Mouse (Mus musculus) G1E (cell line): ENCODE results near the gene Map4k4.

Experiments
- CTCF ChIP-seq: IDR thresholded peaks from 2 replicates; pipeline ENCODE4 v1.5.1; 2012; ENCODE audit warnings: low read depth, low read length, inconsistent platforms, mixed read lengths
- GATA1 ChIP-seq: IDR thresholded peaks from 2 replicates; pipeline ENCODE4 v1.6.1; 2012; ENCODE audit warnings: borderline replicate concordance, low read length, inconsistent platforms, mixed read lengths

DNA sequence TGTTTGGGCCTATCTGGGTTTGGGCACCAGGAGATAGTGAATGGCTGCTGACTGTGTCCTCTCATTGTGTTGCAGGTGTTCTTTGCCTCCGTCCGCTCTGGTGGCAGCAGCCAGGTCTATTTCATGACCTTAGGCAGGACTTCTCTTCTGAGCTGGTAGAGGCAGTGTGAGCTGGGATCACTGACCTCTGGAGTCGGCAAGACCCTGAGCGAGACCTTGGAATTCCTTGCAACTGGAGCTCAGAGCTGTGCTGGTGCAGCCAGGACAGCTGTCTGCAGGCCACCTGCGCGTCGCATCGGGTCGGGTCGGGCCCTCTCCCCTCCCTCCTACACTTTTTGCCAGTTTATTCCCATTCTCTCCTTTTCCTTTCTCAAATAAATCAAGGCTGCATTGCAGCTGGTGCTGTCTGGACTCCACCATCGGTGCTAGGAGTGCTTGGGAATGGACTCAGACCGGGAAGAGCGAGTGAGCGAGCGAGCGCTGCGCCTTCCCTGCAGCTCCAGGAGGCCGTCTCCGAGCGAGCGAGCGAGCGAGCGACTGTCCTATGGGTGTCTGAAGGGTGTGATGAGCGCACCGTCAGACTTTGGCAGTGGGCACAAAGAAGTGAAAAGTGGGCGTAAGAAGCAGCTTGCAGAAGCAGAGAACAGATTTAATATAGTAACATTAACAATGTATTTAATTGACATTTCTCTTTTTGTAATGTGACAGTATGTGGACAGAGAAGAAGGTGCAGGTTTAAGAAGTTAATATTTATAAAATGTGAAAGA is 124.0 kb downstream of the Map4k4 start:
- no peak for TF ChIP-seq CTCF
- TF ChIP-seq GATA1 = no peak
